Mouse (Mus musculus) thymus, adult 2 months (tissue): ENCODE measurements around the gene Hook2. TPM values are rescaled to one million over a fixed set of nuclear protein-coding genes. Genes with fewer than 3 reads are reported as not detected.

ENCODE experiments used
- DNase-seq: peaks from one replicate; pipeline ENCODE4 v3.0.0; 2021
- H3K27ac ChIP-seq: fragments of 200-500 bp; 2 replicates; pipeline ENCODE4 v1.5.1; 2012; ENCODE audit warnings: low read length, control low read depth; ENCODE audit not compliant: control insufficient read depth, insufficient read depth
- H3K27me3 ChIP-seq: fragments of 200-500 bp; 2 replicates; pipeline ENCODE4 v1.6.1; 2012; ENCODE audit warnings: mild to moderate bottlenecking, low read length, moderate library complexity, mixed read lengths; ENCODE audit not compliant: control insufficient read depth, insufficient read depth
- H3K36me3 ChIP-seq: fragments of 200-500 bp; 2 replicates; pipeline ENCODE4 v1.6.1; 2012; ENCODE audit warnings: mild to moderate bottlenecking, low read length, moderate library complexity; ENCODE audit not compliant: control insufficient read depth, insufficient read depth
- H3K4me1 ChIP-seq: fragments of 200-500 bp; replicated peaks from 2 replicates; pipeline ENCODE4 v1.6.1; 2012; ENCODE audit warnings: low read length; ENCODE audit not compliant: control insufficient read depth, insufficient read depth
- H3K4me3 ChIP-seq: fragments of 200-500 bp; 2 replicates; pipeline ENCODE4 v1.5.1; 2012; ENCODE audit warnings: mild to moderate bottlenecking, low read length, control low read depth, moderate library complexity; ENCODE audit not compliant: control insufficient read depth, insufficient read depth
- CTCF ChIP-seq: fragments of 200-500 bp; IDR thresholded peaks from 2 replicates; pipeline ENCODE4 v1.5.1; 2012; ENCODE audit warnings: mild to moderate bottlenecking, control low read depth, low read length, moderate library complexity, borderline replicate concordance; ENCODE audit not compliant: control insufficient read depth, poor library complexity, insufficient read depth; ENCODE audit errors: extremely low read depth
- POLR2A ChIP-seq: fragments of 200-500 bp; IDR thresholded peaks from 2 replicates; pipeline ENCODE4 v1.6.1; 2012; ENCODE audit warnings: mild to moderate bottlenecking, low read length, control low read depth, moderate library complexity; ENCODE audit not compliant: control insufficient read depth, poor library complexity, insufficient read depth; ENCODE audit errors: extremely low read depth
- WGBS: fragments of 180-500 bp; shearing (Covaris S2); methylation state at CpG from one replicate; pipeline ENCODE4 v1.1.7; 2018; 5-methylcytosine and 5-hydroxymethylcytosine counted together
- polyA plus RNA-seq: library from polyadenylated mRNA; depleted of rRNA; stranded (reverse); fragments of >200 nt; gene quantifications from 2 replicates; pipeline ENCODE4 v1.2.3, GENCODE M21; 2012

Gene Hook2
- polyA plus RNA-seq, 1 experiment, result 7.4 TPM

DNA sequence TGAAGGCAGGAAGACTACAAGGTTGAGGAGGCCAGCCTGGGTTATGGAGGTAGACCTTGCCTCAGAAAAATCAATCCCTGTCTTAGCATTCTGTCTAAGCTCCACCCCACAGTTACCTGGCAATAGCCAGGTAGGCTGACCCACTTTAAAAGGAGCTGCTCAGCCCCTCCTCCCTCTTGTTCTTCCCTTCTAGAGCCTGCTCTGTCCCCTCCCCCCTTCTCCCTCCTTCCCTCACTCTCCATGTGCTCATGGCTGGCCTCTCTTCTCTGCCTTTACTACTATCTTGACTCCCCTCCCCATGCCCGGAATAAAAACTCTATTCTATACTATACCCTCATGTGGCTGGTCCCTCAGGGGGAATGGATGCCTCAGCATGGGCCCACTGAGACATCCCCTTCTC, 43.5 kb downstream of the Hook2 start:
- TF ChIP-seq POLR2A, result no peak
- no peak for TF ChIP-seq CTCF
- H3K36me3 ChIP-seq, result peaks cover 29% of the 10 kb centered on the region
- no peak overlapping the region for H3K4me3 ChIP-seq
- no peak for DNase-seq
- 91% methylated on average over 1 of the region's 1 CpGs for WGBS
- H3K27me3 ChIP-seq, result no peaks in the 10 kb centered on the region
- H3K27ac ChIP-seq, result no peak overlapping the region
- peaks cover 8% of the 10 kb centered on the region for H3K4me1 ChIP-seq

DNA sequence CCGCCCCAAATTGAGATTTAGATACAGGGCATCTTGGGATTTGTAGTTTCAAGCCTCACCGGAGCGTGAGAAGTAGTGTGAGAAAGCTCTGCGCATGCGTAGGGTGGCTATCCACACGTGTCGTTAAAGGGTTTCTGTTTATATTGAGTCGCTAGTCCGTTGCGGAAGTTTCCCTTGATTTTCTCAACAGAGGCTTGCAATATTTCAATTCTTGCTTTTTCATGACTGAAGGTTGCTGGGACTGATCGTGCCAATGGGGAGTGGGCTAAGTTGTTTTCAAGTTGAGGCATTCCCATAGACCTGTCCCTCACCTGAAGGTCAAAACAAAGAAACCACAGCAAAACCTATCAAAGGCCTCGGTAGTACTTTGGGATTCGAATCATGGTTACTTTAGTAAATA, 44.4 kb downstream of the Hook2 start:
- Histone ChIP-seq H3K4me3 (no peak overlapping the region; the same call in 1 of the 2 replicates), H3K27me3 (no peaks in the 10 kb centered on the region), H3K4me1 (peaks cover 8% of the 10 kb centered on the region), H3K36me3 (peaks cover 25% of the 10 kb centered on the region), H3K27ac (no peak overlapping the region)
- peak; percentile 78 for DNase-seq
- TF ChIP-seq POLR2A, result no peak
- no peak for TF ChIP-seq CTCF
- 2% methylated on average over 13 of the region's 13 CpGs for WGBS

DNA sequence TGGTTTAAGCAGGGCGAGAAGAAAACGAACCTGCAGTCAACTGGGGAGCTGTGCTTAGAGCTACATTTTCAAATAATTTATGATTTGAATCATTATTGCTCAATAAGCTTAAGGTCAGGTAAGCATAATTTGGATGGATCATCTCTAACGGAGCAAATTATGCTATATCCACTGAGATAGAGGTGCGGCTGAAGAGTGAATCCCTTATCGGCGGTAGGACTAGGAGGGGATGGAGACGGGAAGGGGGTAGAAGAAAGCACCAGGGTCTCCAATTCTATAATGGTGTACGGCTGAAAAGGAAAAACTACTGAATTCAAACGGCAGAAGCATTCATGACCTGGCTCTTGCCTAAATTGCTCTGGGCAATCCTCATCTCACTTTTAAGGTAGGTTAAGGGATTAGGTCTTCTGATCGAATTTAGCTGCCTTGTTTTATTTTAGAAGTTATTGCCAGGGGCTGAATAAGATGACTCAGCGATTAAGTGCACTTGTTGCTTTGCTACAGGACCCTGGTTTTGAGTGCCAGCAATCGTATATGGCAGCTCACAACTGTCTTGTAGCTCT, 44.8 kb downstream of the Hook2 start:
- TF ChIP-seq CTCF (no peak), POLR2A (no peak)
- Histone ChIP-seq H3K4me3 (peak overlapping the region; percentile 83; the same call in 1 of the 2 replicates), H3K27me3 (no peaks in the 10 kb centered on the region), H3K36me3 (peaks cover 20% of the 10 kb centered on the region), H3K4me1 (peaks cover 8% of the 10 kb centered on the region), H3K27ac (no peak overlapping the region; the same call in 1 of the 2 replicates)
- WGBS, result 4% methylated on average over 12 of the region's 12 CpGs
- no peak for DNase-seq

DNA sequence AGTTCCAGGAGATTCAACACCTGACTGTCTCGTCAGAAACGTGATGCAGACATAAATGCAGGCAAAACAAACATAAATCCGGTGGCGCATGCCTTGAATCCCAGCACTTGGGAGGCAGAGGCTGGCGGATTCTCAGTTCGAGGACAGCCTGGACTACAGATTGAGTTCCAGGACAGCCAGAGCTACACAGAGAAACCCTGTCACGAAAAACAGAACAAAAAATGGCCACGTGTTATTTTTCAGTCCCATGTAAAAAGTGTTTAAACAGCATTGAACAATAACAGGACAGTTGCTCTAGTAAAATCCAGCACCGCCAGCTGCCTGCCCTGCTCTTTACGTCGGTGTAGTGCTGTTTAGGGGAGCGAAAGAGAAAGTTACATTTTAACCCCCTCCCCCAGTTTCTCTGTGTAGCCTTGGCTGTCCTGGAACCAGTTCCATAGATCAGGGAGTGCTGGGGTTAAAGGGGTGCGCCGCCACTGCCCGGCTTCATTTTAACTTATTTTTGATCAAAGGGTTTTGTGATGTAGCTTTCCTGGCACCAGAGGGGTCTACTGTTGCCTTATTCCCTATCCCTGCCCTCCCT, 45.4 kb downstream of the Hook2 start:
- DNase-seq, result peak; percentile 35

DNA sequence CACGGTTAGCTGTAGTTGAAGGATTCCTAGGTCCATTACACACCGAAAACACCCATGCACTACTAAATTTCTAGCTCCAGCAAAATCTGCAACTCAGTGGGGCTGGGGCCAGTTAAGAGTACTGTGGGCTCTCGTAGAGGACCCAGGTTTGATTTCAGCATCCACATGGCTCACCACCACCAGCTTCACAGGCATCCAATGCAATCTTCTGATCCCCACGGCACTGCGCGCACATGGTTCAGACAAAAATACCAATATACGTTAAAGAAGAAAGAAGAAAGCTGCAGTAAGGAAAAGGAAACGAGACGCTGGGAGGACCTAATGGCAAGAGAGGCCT, 45.9 kb downstream of the Hook2 start:
- under 1% methylated on average over 9 of the region's 9 CpGs for WGBS
- no peak for DNase-seq
- peaks cover 8% of the 10 kb centered on the region for H3K4me1 ChIP-seq

More for the DNA sequence above, 45.4 kb downstream of the Hook2 start:
- Histone ChIP-seq H3K4me1 (peaks cover 8% of the 10 kb centered on the region), H3K27ac (peak overlapping the region; percentile 90), H3K27me3 (no peaks in the 10 kb centered on the region), H3K36me3 (peaks cover 20% of the 10 kb centered on the region), H3K4me3 (peak overlapping the region; percentile 83)
- TF ChIP-seq POLR2A (no peak), CTCF (no peak)
- 0% methylated on average over 15 of the region's 15 CpGs for WGBS

DNA sequence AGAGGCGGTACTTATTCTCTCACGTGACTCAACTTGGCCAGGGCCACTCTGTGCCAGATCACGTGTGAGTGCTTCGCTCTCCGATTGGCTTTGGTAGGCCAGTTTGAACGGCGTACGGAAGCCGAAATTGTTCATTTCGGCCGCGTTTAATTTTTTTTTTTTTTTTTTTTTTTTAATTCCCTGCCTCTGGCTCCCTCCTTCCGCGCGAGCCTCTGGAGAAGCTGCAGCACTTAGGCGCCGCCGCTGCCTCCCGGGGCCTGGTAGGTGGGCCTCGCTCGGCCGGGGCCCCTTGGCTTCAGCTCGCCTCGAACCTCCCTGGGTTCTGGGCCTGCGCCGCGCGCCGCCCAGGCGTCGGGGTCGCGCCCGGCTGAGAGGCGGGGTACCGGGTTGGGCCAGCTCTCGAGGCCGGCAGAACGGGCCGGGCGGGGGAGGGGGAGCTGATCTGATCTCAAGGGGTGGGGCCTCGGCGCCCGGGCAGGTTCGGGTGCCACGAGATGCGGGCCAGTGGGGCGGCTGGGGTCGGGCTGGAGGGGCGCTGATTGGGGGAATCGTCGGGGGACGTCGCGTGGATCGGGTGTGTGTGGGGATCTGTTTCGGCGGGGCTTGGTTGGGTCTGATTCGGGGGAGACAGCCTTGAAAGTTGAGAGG, 46.4 kb downstream of the Hook2 start, which contains the start of gene Tnpo2:
Gene Tnpo2 (plus strand): TSS at position 198 of the 648 bp plus-strand sequence.
- Histone ChIP-seq H3K36me3 (peaks cover 15% of the 10 kb centered on the region), H3K27me3 (no peaks in the 10 kb centered on the region), H3K4me1 (peaks cover 8% of the 10 kb centered on the region), H3K27ac (peak within 1 kb of the TSS; percentile 90), H3K4me3 (peak within 1 kb of the TSS; percentile 83)
- under 1% methylated on average over 59 of the region's 59 CpGs for WGBS
- DNase-seq, result peak; percentile 90
- TF ChIP-seq CTCF, result peak; percentile 17; the same call in 1 of the 2 replicates
- TF ChIP-seq POLR2A, result 0 out of 2 replicates have a peak, but pooled peaks have one; percentile 51

More for the DNA sequence above, 45.9 kb downstream of the Hook2 start:
- Histone ChIP-seq H3K36me3 (peaks cover 20% of the 10 kb centered on the region), H3K27me3 (no peaks in the 10 kb centered on the region), H3K27ac (peak overlapping the region; percentile 90), H3K4me3 (peak overlapping the region; percentile 83)
- no peak for TF ChIP-seq POLR2A
- TF ChIP-seq CTCF, result no peak
